Mouse (Mus musculus) hematopoietic stem cell, adult 5-6 weeks (primary cell): ENCODE data around the gene 1700024P04Rik. TPM values are rescaled to one million over a fixed set of nuclear protein-coding genes. Genes with fewer than 3 reads are reported as not detected.

Source experiments
- ATAC-seq, 2 experiments: fragments of 125-278 bp in 1 of 2; replicated peaks in 1 of 2; 2 replicates each; pipeline ENCODE4 v1.8.0; 2016 to 2017; ENCODE audit warnings: inconsistent platforms in 2 of 2, mild to moderate bottlenecking in 2 of 2, moderate number of reproducible peaks in 2 of 2, low read depth in 1 of 2, moderate TSS enrichment in 1 of 2; ENCODE audit not compliant: low FRiP score in 2 of 2, poor library complexity in 2 of 2, severe bottlenecking in 2 of 2, insufficient read depth in 1 of 2, low TSS enrichment in 1 of 2
- total RNA-seq: library from RNA; stranded (forward); fragments of 172-1452, 232-1000 nt; gene quantifications from 2 replicates; pipeline ENCODE4 v1.2.3, GENCODE M21; 2017

The 1700024P04Rik gene
- total RNA-seq, 1 experiment from 2014 or later = not detected

- no peak for ATAC-seq
These were observed 47.3 kb downstream of the 1700024P04Rik start for GRCm38 (mm10) chr13:98937108-98937507.

Other genes with a start within 250 kb of the 1700024P04Rik start
- gene Fcho2, start 169.1 kb downstream of the 1700024P04Rik start, total RNA-seq = 27.1 and 49.7 TPM in 2 replicates
- 125 and 145 TPM in 2 replicates for gene Tnpo1, start 58.2 kb downstream of the 1700024P04Rik start, total RNA-seq
- 0.35 TPM in 1 of 2 replicates, not detected in the other for gene Zfp366, start 200.3 kb upstream of the 1700024P04Rik start, total RNA-seq